Mouse (Mus musculus): ENCODE results near the gene Scube1.

- TF ChIP-seq EP300 (IDR thresholded peaks at IDR 0.05; ENCODE audit: low read depth) (no peak), CTCF (IDR thresholded peaks at IDR 0.05; ENCODE audit: low read depth) (no peak)
These were observed 32.9 kb downstream of the Scube1 start for GRCm38 (mm10) chr15:83691901-83692361.

Data from liver, postnatal 0 days (tissue).